Mouse (Mus musculus): Measurements from ENCODE around the gene Mkrn3. TPM values are rescaled to one million over a fixed set of nuclear protein-coding genes. Genes with fewer than 3 reads are reported as not detected.

Gene Mkrn3
- total RNA-seq, 1 experiment from 2014 or later = not detected

DNA sequence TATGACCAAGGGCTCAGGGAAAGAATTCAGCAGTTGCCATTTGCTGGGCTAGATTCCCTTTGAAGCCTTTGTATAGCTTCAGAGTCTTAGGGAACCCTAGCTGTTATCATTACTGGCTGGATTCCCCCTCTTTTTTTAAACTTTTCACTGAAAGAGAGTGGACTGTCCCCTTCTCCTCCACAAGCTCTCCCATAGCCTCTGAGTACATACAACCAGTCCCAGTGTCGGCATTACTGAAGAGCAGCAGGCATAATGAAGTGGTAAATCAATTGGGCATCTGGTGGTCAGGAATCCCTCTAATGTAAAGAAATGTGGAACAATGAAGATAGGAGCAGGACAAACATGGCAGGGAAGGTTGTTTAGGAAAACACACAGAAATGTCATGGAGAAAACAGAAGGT lies 27.7 kb downstream of the Mkrn3 start:
- no peak for ATAC-seq (replicated peaks; ENCODE audit: insufficient number of reproducible peaks, low FRiP score, low TSS enrichment, poor library complexity, severe bottlenecking)

DNA sequence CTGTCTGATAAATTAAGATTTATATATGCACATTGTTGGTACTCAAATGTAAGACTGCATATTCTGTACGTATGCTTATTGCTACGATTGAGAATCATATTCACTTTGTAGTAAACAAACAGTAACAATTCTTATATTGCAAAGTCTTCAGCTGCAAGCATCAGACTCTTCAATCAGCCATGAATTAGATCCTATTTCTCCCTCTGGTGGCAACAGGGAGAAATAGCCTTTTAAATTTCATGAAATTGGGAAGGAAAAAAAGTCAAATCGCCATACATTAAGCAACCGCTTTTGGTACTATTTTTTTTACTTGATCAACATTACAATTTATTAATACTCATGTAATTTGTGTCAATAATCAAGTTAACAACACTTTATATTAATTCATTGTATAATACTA lies 31.6 kb downstream of the Mkrn3 start:
- ATAC-seq (replicated peaks; ENCODE audit: insufficient number of reproducible peaks, low FRiP score, low TSS enrichment, poor library complexity, severe bottlenecking) = no peak

DNA sequence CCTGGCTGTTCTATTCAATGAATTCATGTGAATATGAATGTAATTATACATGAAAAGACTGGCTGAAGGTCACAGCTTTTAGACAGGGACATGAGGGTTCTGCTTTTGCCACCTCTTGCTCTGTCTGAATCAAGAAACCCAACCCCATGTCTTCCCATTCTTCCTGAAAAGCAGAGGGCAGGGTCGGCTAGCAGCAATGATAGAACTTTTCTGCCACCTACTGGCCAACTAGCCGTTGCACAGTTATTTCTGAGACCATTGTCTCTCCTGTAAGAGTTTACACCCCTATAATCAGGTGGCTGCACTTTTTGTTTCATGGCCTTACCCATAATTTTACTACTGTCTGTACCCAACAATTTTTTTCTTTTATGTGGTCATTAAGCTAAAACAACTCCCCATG lies 37.5 kb downstream of the Mkrn3 start:
- no peak for ATAC-seq (replicated peaks; ENCODE audit: insufficient number of reproducible peaks, low FRiP score, low TSS enrichment, poor library complexity, severe bottlenecking)

DNA sequence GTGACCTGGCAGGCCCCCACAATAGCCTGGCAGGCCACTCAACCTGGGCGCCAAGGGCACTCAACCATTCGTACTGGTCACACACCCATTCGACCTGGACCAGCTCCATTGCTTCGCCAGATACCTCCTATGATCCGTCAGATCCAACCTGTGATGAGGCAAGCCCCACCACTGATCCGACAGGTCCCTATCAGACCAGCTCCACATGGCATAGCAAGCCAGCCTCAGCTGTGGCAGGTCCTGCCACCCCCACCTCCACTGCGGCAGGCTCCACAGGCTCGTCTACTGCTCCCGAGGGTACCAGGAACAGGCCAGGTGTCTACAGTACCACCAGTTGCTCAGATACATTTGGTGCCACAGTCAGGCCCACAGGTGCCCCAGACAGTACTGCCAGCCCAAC lies 41.4 kb downstream of the Mkrn3 start:
- no peak for ATAC-seq (replicated peaks; ENCODE audit: insufficient number of reproducible peaks, low FRiP score, low TSS enrichment, poor library complexity, severe bottlenecking)

DNA sequence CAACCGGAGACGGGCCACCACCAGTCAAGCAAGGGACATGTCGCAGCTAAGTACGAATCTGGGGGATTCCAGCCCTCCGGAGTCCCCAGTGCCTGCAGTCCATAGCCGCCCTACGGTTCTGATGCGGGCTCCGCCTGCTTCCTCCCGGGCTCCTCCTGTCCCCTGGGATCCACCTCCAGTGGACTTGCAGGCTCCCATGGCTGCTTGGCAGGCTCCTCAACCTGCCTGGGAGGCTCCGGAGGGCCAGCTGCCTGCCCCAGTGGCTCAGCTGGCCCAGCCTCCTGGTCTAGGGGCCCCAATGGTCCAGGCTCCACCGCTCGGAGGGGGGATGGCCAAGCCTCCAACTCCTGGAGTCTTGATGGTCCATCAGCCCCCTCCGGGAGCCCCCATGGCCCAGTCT lies 42.6 kb downstream of the Mkrn3 start:
- ATAC-seq (replicated peaks; ENCODE audit: insufficient number of reproducible peaks, low FRiP score, low TSS enrichment, poor library complexity, severe bottlenecking) = no peak

DNA sequence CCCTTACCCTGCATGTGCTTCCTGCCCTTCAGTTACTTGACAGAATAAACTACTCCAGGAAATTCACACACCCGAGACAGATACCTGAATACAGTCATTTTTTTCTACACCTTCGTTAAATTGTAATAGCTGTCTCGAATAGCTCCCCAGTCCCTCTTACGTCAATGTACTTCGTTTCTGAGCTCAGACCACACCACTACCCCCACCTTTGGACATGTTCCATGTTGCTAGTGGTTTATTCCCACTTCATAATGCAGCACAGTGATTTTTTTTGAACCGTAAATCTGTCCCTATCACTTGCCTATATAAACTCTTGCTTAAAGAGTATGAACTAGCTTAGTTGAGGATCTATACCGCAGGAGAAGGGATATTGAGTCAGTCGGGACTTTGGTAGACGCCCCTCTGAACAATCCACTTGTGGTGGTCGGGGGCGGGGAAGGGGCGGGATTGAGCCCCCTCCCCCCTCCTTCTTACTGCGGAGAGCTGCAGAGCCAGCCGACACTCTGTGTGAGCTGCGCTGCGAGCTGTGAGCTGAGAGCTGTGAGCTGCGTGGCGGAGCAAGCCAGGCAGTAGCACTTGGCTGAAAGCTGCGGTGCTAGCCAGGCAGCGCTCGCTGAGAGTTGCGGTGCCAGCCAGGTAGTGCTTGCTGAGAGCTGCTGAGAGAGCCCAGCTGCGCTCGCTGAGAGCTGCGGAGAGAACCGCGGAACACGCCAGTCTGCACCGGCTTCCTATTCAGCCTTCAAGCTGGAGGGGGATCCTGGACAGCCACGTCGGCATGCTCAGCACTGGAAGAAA lies 43.2 kb downstream of the Mkrn3 start, which contains the start of gene Magel2:
Gene Magel2 (plus strand): TSS at position 501 of the 795 bp plus-strand sequence.
- no peak for ATAC-seq (replicated peaks; ENCODE audit: insufficient number of reproducible peaks, low FRiP score, low TSS enrichment, poor library complexity, severe bottlenecking)

DNA sequence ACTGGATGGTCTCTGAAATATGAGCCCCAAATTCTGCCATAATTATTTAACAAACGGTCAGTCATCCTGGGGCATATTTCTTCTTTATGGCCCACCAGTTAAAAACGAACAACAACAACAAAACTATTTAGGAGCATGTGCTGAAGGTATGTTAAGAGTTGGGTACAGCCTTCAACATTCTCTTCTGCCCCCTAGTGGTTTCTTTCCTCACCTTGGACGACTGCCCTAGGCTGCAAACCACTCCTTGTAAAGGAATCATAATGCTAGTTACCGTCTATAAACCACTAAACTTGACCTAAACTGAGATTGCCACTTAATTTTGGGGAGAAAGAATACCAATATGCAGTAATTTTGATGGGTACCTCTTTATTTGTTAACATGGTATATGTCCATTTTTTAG lies 44.3 kb downstream of the Mkrn3 start:
- no peak for ATAC-seq (replicated peaks; ENCODE audit: insufficient number of reproducible peaks, low FRiP score, low TSS enrichment, poor library complexity, severe bottlenecking)

Other genes with a start within 250 kb of the Mkrn3 start
- not detected in 3 replicates for gene Ndn, start 73.6 kb downstream of the Mkrn3 start, total RNA-seq (2017)
- not detected in 3 replicates for gene Magel2, start 43.1 kb downstream of the Mkrn3 start, total RNA-seq (2017)
- gene Peg12, start 44.4 kb upstream of the Mkrn3 start, total RNA-seq (2017) = 0.48 to 0.68 TPM (median 0.53 TPM) in 3 replicates